Mouse (Mus musculus) myocyte (in vitro differentiated cells): ENCODE results near the gene Xrcc4.

ENCODE experiments used
- MYOD1 ChIP-seq, 3 experiments: IDR thresholded peaks; one replicate each; pipeline ENCODE4 v1.6.1; 2011; ENCODE audit warnings: control low read depth in 2 of 3, low read depth in 2 of 3, mild to moderate bottlenecking in 2 of 3, moderate library complexity in 1 of 3; ENCODE audit not compliant: insufficient read length in 2 of 3, control insufficient read depth in 1 of 3
- POLR2A ChIP-seq: IDR thresholded peaks from one replicate; pipeline ENCODE4 v1.6.1; 2011; ENCODE audit warnings: low read depth, mild to moderate bottlenecking, control low read depth, moderate library complexity; ENCODE audit not compliant: insufficient read length
- SRF ChIP-seq: IDR thresholded peaks from one replicate; pipeline ENCODE4 v1.6.1; 2011; ENCODE audit warnings: low read depth; ENCODE audit not compliant: control insufficient read depth, insufficient read length

DNA sequence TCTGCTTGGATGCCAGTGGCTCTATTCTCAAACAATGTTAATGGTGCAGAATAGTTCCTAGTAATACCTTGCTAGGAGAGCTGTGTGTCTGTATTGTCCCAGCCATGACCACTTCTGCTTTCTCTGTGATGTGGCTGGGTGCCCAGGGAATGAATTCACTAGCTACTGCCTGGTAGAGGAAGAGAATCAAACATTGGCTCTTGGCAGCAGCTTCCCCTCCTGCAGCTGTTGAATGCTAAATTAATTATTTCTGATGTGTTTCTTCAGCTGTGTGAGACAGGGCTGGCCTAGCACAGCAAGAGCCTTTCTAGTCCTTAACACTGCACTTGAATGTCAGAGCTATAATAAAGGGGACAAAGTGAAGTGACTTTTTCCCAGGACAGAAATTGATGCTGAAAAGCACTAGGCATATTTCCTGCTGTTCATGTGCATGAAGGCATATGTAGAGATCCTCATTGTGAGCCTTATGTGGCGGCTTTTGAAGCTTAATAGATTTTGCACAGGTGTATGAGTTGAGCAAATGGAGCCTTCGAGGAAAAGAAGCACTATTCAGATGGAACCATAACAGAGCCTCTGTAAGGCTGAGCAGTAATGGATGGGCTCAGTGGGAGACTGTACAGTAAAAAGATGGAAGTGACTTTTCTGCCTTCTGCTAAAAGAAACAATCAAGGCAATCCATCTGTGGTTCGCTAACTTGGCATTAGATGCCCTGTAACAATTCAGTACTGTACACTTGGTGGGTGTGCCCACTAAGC is 46.9 kb upstream of the Xrcc4 start:
- TF ChIP-seq POLR2A = no peak
- no peak for TF ChIP-seq SRF
- TF ChIP-seq MYOD1 (IDR thresholded peaks at IDR 0.05; ENCODE audit: control insufficient read depth in 1 of 3, insufficient read length in 2 of 3, low read depth in 2 of 3) = peak; percentile 40 to 78 (median 62)
